11 mouse cellular contexts compared by ENCODE assay signal in the genomic region with DNA sequence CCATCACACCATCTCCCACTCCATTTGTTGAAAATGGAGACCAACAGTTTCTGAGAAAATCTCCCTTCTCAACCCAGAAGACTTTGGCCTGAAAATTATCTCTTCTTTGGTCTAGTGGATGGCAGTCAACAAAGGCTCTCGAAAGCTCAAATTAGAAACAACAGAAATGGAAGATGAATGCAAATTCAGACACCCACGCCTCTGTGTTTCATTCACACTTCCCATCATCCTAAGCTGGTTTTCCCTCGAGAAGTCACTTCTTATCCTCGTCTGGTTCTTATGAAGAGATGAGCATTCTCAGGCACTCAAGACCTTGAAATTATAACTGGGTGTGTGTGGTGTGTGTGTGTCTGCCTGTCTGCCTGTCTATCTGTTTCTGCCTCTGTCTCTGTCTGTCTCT.
"Had no signal": no experiment of that assay in that cellular context is flagged by ENCODE, and none has a peak within 500 bp of the region (broad histone marks: within the 10 kb centered on the region; RNA-seq: fewer than 3 reads in every experiment).

No protein-coding gene starts in this region.

- DNase-seq: kidney, adult 18-20 months; kidney, postnatal 10 days; kidney, postnatal 4 days; lung, embryonic 14.5 days; lung, postnatal 10 days; lung, postnatal 4 days; midbrain, embryonic 14.5 days; right cerebral cortex, postnatal 4 days; spleen, adult 18-20 months; thymus, adult 2 months; thymus, postnatal 36 days had no signal
